Mouse (Mus musculus) layer of hippocampus, adult 9-10 months (tissue): ENCODE data around the gene Proz.

Experiments
- DNase-seq: peaks from one replicate; pipeline ENCODE4 v3.0.0; 2022; ENCODE audit warnings: low spot score

The Proz gene

GRCm38 (mm10) chr8:13107990-13108638 is 47.4 kb downstream of the Proz start:
- DNase-seq: no peak

GRCm38 (mm10) chr8:13108967-13109366 is 48.3 kb downstream of the Proz start:
- DNase-seq: no peak

GRCm38 (mm10) chr8:13109416-13109960 is 48.8 kb downstream of the Proz start:
- DNase-seq: no peak

- no peak for DNase-seq
Measured at GRCm38 (mm10) chr8:13111917-13112316, 51.2 kb downstream of the Proz start.

GRCm38 (mm10) chr8:13113232-13113631 is 52.5 kb downstream of the Proz start:
- no peak for DNase-seq

- DNase-seq: no peak
Measured at GRCm38 (mm10) chr8:13117096-13117495, 56.4 kb downstream of the Proz start.

GRCm38 (mm10) chr8:13118516-13118915 is 57.8 kb downstream of the Proz start:
- no peak for DNase-seq

- DNase-seq: no peak
Measured at GRCm38 (mm10) chr8:13120882-13121665, 60.4 kb downstream of the Proz start.

- no peak for DNase-seq
Measured at GRCm38 (mm10) chr8:13122887-13123421, 62.2 kb downstream of the Proz start.

GRCm38 (mm10) chr8:13124897-13125296 is 64.2 kb downstream of the Proz start:
- no peak for DNase-seq
